Mouse (Mus musculus) heart, embryonic 16.5 days (tissue): ENCODE data around the gene Gpr68. TPM values are rescaled to one million over a fixed set of nuclear protein-coding genes. Genes with fewer than 3 reads are reported as not detected.

Experiments used
- ATAC-seq: fragments of 200-750 bp; cut with Nextera tagmentation; replicated peaks from 2 replicates; pipeline ENCODE4 v1.8.0; 2017; ENCODE audit warnings: moderate number of reproducible peaks; ENCODE audit not compliant: insufficient read depth, low FRiP score; ENCODE audit errors: extremely low read depth
- H3K27ac ChIP-seq: fragments of 300-500 bp; sonication (generic); 2 replicates; pipeline ENCODE4 v1.5.1; 2014; ENCODE audit warnings: mild to moderate bottlenecking, low read length, control low read depth, moderate library complexity
- H3K27me3 ChIP-seq: fragments of 300-500 bp; sonication (generic); 2 replicates; pipeline ENCODE4 v1.6.1; 2014; ENCODE audit warnings: low read length, mixed read lengths; ENCODE audit not compliant: control insufficient read depth, insufficient read depth
- H3K36me3 ChIP-seq: fragments of 300-500 bp; sonication (generic); 2 replicates; pipeline ENCODE4 v1.6.1; 2014; ENCODE audit not compliant: control insufficient read depth, insufficient read depth
- H3K4me1 ChIP-seq: fragments of 300-500 bp; sonication (generic); 2 replicates; pipeline ENCODE4 v1.6.1; 2014; ENCODE audit warnings: low read length, mixed read lengths; ENCODE audit not compliant: control insufficient read depth, insufficient read depth
- H3K4me2 ChIP-seq: fragments of 300-500 bp; sonication (generic); 2 replicates; pipeline ENCODE4 v1.6.1; 2014; ENCODE audit warnings: low read depth, mild to moderate bottlenecking, control low read depth, low read length
- H3K4me3 ChIP-seq: fragments of 300-500 bp; sonication (generic); 2 replicates; pipeline ENCODE4 v1.5.1; 2014; ENCODE audit warnings: mild to moderate bottlenecking, control low read depth, low read length
- H3K9ac ChIP-seq: fragments of 300-500 bp; sonication (generic); 2 replicates; pipeline ENCODE4 v1.6.1; 2014; ENCODE audit warnings: low read length, control low read depth
- H3K9me3 ChIP-seq: fragments of 300-500 bp; sonication (generic); replicated peaks from 2 replicates; pipeline ENCODE4 v1.6.1; 2016; ENCODE audit warnings: low read length; ENCODE audit not compliant: control insufficient read depth
- WGBS: fragments of 180-500 bp; shearing (Covaris S2); extraction: QIAGEN DNeasy Blood & Tissue Kit; methylation state at CpG from one replicate; pipeline ENCODE4 v1.1.7; 2014; 5-methylcytosine and 5-hydroxymethylcytosine counted together
- polyA plus RNA-seq: library from polyadenylated mRNA; unstranded; fragments of >200 nt; fragmentation: Nextera tagmentation; extraction: Ambion mirVana; gene quantifications from 2 replicates; pipeline ENCODE4 v1.2.1, GENCODE M21; 2015

Gene Gpr68
- polyA plus RNA-seq, 1 experiment from 2014 or later: 8.7 TPM

DNA sequence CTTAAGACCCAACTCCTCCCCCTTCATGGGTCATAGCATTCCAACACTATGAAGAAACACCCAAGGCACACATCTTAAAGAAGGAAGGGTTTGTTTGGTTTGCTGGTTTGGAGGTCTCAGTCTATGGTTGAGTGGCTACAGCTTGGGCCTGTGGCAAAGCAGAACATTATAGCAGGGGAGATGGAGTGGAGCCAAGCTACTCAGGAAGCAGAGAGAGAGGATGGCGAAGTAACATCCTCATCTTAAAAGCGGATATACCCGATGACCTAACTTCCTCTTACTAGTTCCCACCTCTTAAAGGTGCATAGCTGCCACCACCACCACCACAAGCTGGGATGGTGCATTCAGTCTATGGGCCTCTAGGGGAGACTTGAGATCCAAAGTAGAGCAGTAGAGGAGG is 70.8 kb downstream of the Gpr68 start:
- no peak overlapping the region for H3K27ac ChIP-seq
- no peak overlapping the region for H3K4me2 ChIP-seq
- no peaks in the 10 kb centered on the region for H3K27me3 ChIP-seq
- H3K36me3 ChIP-seq: no peaks in the 10 kb centered on the region
- H3K9me3 ChIP-seq: no peaks in the 10 kb centered on the region
- no peak overlapping the region for H3K4me3 ChIP-seq
- ATAC-seq: no peak
- H3K9ac ChIP-seq: no peak overlapping the region
- peaks cover 7% of the 10 kb centered on the region; the same call in 1 of the 2 replicates for H3K4me1 ChIP-seq
- WGBS: 60% methylated on average over 3 of the region's 3 CpGs

DNA sequence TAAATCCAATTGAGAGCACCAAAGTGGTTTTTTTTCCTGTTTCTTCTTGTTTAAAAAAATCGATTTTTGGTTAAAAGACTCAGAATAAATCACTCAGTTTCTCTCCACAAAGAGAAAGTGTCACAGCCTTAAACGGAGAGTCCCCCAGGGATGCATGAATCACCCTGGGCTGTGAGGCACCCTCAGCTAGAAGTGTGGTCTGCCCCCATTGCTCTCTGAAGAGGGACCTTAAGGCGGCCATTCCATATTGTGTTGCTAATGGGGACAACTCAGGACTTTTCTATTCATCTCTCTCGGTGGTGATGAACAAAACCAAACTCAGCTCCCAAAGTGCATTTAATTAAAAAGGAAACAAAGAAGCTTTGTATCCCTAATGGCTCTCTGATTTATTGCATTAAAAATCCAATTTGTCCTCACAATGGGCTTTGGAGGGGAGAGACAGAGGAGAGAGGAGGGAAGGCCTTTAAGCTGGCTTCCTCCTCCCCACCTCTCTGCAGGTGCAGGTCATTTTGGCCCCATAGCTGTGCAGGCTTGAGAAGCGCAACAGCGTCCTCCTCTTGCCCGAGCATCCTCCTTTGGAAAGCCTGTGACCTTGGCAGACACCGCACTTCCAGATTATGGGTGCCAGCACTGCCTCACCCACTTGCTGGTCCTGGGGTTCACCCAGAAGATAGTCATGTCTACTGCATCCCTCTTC is 76.2 kb downstream of the Gpr68 start:
- H3K9me3 ChIP-seq: no peaks in the 10 kb centered on the region
- ATAC-seq: no peak
- H3K36me3 ChIP-seq: no peaks in the 10 kb centered on the region
- H3K9ac ChIP-seq: no peak overlapping the region
- H3K4me1 ChIP-seq: no peaks in the 10 kb centered on the region
- H3K4me3 ChIP-seq: no peak overlapping the region
- no peaks in the 10 kb centered on the region for H3K27me3 ChIP-seq
- H3K27ac ChIP-seq: no peak overlapping the region
- H3K4me2 ChIP-seq: no peak overlapping the region
- WGBS: 75% methylated on average over 8 of the region's 8 CpGs

GRCm38 (mm10) chr12:100831021-100831420 is 77.0 kb downstream of the Gpr68 start:
- Histone ChIP-seq H3K4me1 (no peaks in the 10 kb centered on the region), H3K4me3 (no peak overlapping the region), H3K4me2 (no peak overlapping the region), H3K36me3 (no peaks in the 10 kb centered on the region), H3K27ac (no peak overlapping the region), H3K27me3 (no peaks in the 10 kb centered on the region), H3K9me3 (no peaks in the 10 kb centered on the region), H3K9ac (no peak overlapping the region)
- no peak for ATAC-seq
- WGBS: 77% methylated on average over 2 of the region's 2 CpGs

Other genes starting within 250 kb of the Gpr68 start
- 4.2 and 4.4 TPM in 2 replicates for gene Rps6ka5, start 181.2 kb downstream of the Gpr68 start, polyA plus RNA-seq
- 5.1 and 6.3 TPM in 2 replicates for gene Dglucy, start 129.1 kb downstream of the Gpr68 start, polyA plus RNA-seq
- 4.3 and 5.5 TPM in 2 replicates for gene Ccdc88c, start 120.9 kb upstream of the Gpr68 start, polyA plus RNA-seq
- 25.3 and 25.8 TPM in 2 replicates for gene Ppp4r3a, start 175.5 kb upstream of the Gpr68 start, polyA plus RNA-seq